ENCODE assay signal across 8 mouse cellular contexts in the genomic region with DNA sequence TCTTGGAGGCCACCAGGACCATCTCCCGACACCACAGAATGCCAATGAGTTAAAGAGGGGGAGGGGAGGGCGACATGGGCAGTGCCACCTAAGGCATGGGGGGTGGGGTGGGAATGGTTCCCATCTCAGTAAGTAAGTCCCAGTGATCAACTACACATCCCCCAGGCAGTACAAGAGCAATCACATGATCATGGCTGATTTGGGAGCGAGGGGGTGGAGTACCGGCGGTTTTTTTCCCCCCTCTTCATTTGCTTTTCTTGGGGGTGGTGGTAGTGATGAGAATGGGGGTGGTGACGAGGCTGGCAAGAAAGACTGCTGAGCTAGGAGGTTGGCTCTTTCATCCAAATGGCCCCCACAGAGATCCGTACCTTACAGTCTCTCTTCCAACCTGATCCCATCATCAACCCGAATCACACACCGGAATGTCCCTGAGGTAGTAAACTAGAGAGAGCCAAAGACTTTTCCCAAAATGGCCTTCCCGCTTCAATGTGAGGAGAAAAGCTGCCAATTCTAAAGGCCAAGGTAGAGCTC. TPM values are rescaled to one million over a fixed set of nuclear protein-coding genes. Genes with fewer than 3 reads are reported as not detected.
A peak's percentile ranks its signal among the peaks of the same experiment; 100 is the strongest.
DNase-seq lines count a peak whose midpoint lies in the region; ATAC-seq and TF ChIP-seq lines count a peak whose summit lies in the region.

No protein-coding gene starts in this region.

- intact Hi-C loops in gastrocnemius, adult 2 months (cut with DNase I): loop anchor here (10.0 kb wide), 1 partner anchor 45 kb away; no protein-coding TSS in a partner anchor

- H3K4me2 ChIP-seq in lung, embryonic 14.5 days: peak overlapping the region; percentile 85
- peak overlapping the region; percentile 95 for H3K4me2 ChIP-seq in forebrain, postnatal 0 days (ENCODE audit: low read depth)
- H3K4me2 ChIP-seq in limb, embryonic 14.5 days (replicated peaks; ENCODE audit: low read depth, low read length, severe bottlenecking): peak overlapping the region; percentile 97

- 11% methylated on average over 10 of the region's 10 CpGs for WGBS in lung, embryonic 14.5 days
- 45% methylated on average over 10 of the region's 10 CpGs for WGBS in lung, adult 2 months
- 7% methylated on average over 10 of the region's 10 CpGs for WGBS in forebrain, postnatal 0 days
- WGBS in limb, embryonic 14.5 days: 13% methylated on average over 10 of the region's 10 CpGs

- H3K36me3 ChIP-seq in lung, embryonic 14.5 days (ENCODE audit: insufficient read depth): no peaks in the 10 kb centered on the region
- H3K36me3 ChIP-seq in forebrain, postnatal 0 days (ENCODE audit: insufficient read depth): no peaks in the 10 kb centered on the region
- no peaks in the 10 kb centered on the region for H3K36me3 ChIP-seq in limb, embryonic 14.5 days (ENCODE audit: control insufficient read depth, insufficient read depth, low read length)

- no peak for TF ChIP-seq POLR2A in lung, adult 2 months (IDR thresholded peaks at IDR 0.05; ENCODE audit: borderline replicate concordance, extremely low read depth, low read depth, low read length)
- no peak for TF ChIP-seq POLR2A in limb, embryonic 14.5 days (IDR thresholded peaks at IDR 0.05; ENCODE audit: borderline replicate concordance, extremely low read depth, insufficient read depth, insufficient read length)

- TF ChIP-seq CTCF in lung, embryonic 14.5 days (IDR thresholded peaks at IDR 0.05; ENCODE audit: low read depth): no peak; the same call in 1 of the 2 replicates
- TF ChIP-seq CTCF in lung, adult 2 months (IDR thresholded peaks at IDR 0.05; ENCODE audit: insufficient read depth, low read length): no peak
- TF ChIP-seq CTCF in forebrain, postnatal 0 days (IDR thresholded peaks at IDR 0.05; ENCODE audit: low read depth): no peak
- TF ChIP-seq CTCF in gastrocnemius, adult 2 months (IDR thresholded peaks at IDR 0.05): no peak

- no peaks in the 10 kb centered on the region for H3K27me3 ChIP-seq in lung, embryonic 14.5 days (ENCODE audit: insufficient read depth, low read length)
- no peaks in the 10 kb centered on the region for H3K27me3 ChIP-seq in forebrain, postnatal 0 days (ENCODE audit: insufficient read depth, low read length)
- H3K27me3 ChIP-seq in limb, embryonic 14.5 days (ENCODE audit: control insufficient read depth, insufficient read depth, low read length): no peaks in the 10 kb centered on the region

- no peaks in the 10 kb centered on the region for H3K9me3 ChIP-seq in lung, embryonic 14.5 days (ENCODE audit: low read depth, low read length)
- no peaks in the 10 kb centered on the region for H3K9me3 ChIP-seq in forebrain, postnatal 0 days (ENCODE audit: low read length)
- no peaks in the 10 kb centered on the region for H3K9me3 ChIP-seq in limb, embryonic 14.5 days (ENCODE audit: control insufficient read depth, low read length)

- H3K4me1 ChIP-seq in lung, embryonic 14.5 days (ENCODE audit: insufficient read depth): no peaks in the 10 kb centered on the region
- no peaks in the 10 kb centered on the region for H3K4me1 ChIP-seq in lung, adult 2 months (ENCODE audit: control insufficient read depth, insufficient read depth, low read length)
- peaks cover 14% of the 10 kb centered on the region for H3K4me1 ChIP-seq in forebrain, postnatal 0 days (ENCODE audit: insufficient read depth)
- H3K4me1 ChIP-seq in limb, embryonic 14.5 days (ENCODE audit: control insufficient read depth, insufficient read depth, low read length): peaks cover 23% of the 10 kb centered on the region

- H3K4me3 ChIP-seq in lung, embryonic 14.5 days (ENCODE audit: low read depth, low read length): peak overlapping the region; percentile 59
- no peak overlapping the region for H3K4me3 ChIP-seq in lung, adult 2 months (replicated peaks; ENCODE audit: extremely low read depth, low read depth, low read length)
- peak overlapping the region; percentile 75 for H3K4me3 ChIP-seq in forebrain, postnatal 0 days (ENCODE audit: low read depth, low read length)
- H3K4me3 ChIP-seq in limb, embryonic 14.5 days (replicated peaks; ENCODE audit: low read length): peak overlapping the region; percentile 64
- no peak overlapping the region for H3K4me3 ChIP-seq in gastrocnemius, adult 2 months

- no peak for DNase-seq in lung, embryonic 14.5 days
- no peak for DNase-seq in lung, adult 2 months
- DNase-seq in forebrain, postnatal 0 days: no peak
- no peak for DNase-seq in limb, embryonic 14.5 days (ENCODE audit: low spot score)
- DNase-seq in right cerebral cortex, postnatal 4 days: peak; percentile 21
- no peak for DNase-seq in gastrocnemius, adult 2 months
- DNase-seq in cerebellum, postnatal 4 days (ENCODE audit: low spot score in 2 of 2): no peak

- no peak overlapping the region for H3K27ac ChIP-seq in lung, embryonic 14.5 days (ENCODE audit: low read depth)
- 0 out of 2 replicates have a peak overlapping the region, but pooled peaks have one; percentile 2 for H3K27ac ChIP-seq in forebrain, postnatal 0 days (ENCODE audit: low read depth, low read length)
- H3K27ac ChIP-seq in limb, embryonic 14.5 days (replicated peaks; ENCODE audit: low read depth, low read length): no peak overlapping the region
- no peak overlapping the region for H3K27ac ChIP-seq in gastrocnemius, adult 2 months

- H3K9ac ChIP-seq in lung, embryonic 14.5 days: peak overlapping the region; percentile 66
- H3K9ac ChIP-seq in forebrain, postnatal 0 days: peak overlapping the region; percentile 78
- H3K9ac ChIP-seq in limb, embryonic 14.5 days (ENCODE audit: low read depth, low read length, severe bottlenecking): peak overlapping the region; percentile 71

- ATAC-seq in lung, embryonic 14.5 days (ENCODE audit: insufficient read depth): no peak
- ATAC-seq in forebrain, postnatal 0 days: 0 out of 2 replicates have a peak, but pooled peaks have one; percentile 2
- ATAC-seq in limb, embryonic 14.5 days (ENCODE audit: low FRiP score, low read depth): no peak
- ATAC-seq in inflammation-experienced regulatory T-cells, adult 6 months: no peak

RNA-seq across cellular contexts. Expression of gene Abr, which starts 51.8 kb away (rescaled TPM):
- 32.9 and 39.2 TPM in 2 replicates for polyA plus RNA-seq in lung, embryonic 14.5 days (2014; fragmentation: Nextera tagmentation; extraction: Ambion mirVana)
- 53.5 and 54.8 TPM in 2 replicates for polyA plus RNA-seq in lung, adult 2 months (2012; rRNA removed)
- 241 and 262 TPM in 2 replicates for total RNA-seq in forebrain, postnatal 0 days (2014; rRNA removed)
- polyA plus RNA-seq in forebrain, postnatal 0 days (2015; fragmentation: Nextera tagmentation; extraction: Ambion mirVana): 99.1 and 110 TPM in 2 replicates
- polyA plus RNA-seq in limb, embryonic 14.5 days (2012; rRNA removed): 67.5 and 82.3 TPM in 2 replicates
- polyA plus RNA-seq in limb, embryonic 14.5 days (2014; fragmentation: Nextera tagmentation; extraction: Ambion mirVana): 39.7 and 44.5 TPM in 2 replicates
- total RNA-seq in gastrocnemius, adult 2 months (2021): 10 to 100 TPM; 10.2 to 19.2 TPM
- polyA plus RNA-seq in inflammation-experienced regulatory T-cells, adult 6 months (2017; shearing (Covaris generic)): 10 to 100 TPM; 14.4 to 17.1 (median 15.4) TPM

Comparison
In these comparisons a context has a peak if more than half of its experiments do, and no peak if none do; other contexts are left out.
1. H3K4me3 ChIP-seq: peak in lung, embryonic 14.5 days (single experiment), forebrain, postnatal 0 days (single experiment) and limb, embryonic 14.5 days (single experiment); none in lung, adult 2 months (single experiment) and gastrocnemius, adult 2 months (single experiment).
2. Peak in every context shown above with its lines, with median percentiles within 50 percentile points of each other: H3K4me2 ChIP-seq and H3K9ac ChIP-seq.